Mouse (Mus musculus): ENCODE results near the gene Srrt.

GRCm38 (mm10) chr5:137350205-137351057 is 43.0 kb upstream of the Srrt start:
- no peak for TF ChIP-seq GATA1 (IDR thresholded peaks at IDR 0.05; ENCODE audit: low read length)
- no peak for TF ChIP-seq TAL1 (IDR thresholded peaks at IDR 0.05; ENCODE audit: low read length)

All from erythroblast, embryonic 14.5 days (primary cell).